Mouse (Mus musculus) erythroblast, embryonic 14.5 days (primary cell): ENCODE measurements around the gene Uhmk1.

Experiments
- GATA1 ChIP-seq: IDR thresholded peaks from 2 replicates; pipeline ENCODE4 v1.6.1; 2012; ENCODE audit warnings: low read length, inconsistent platforms, mixed read lengths
- TAL1 ChIP-seq: IDR thresholded peaks from 3 replicates; pipeline ENCODE4 v1.6.1; 2012; ENCODE audit warnings: low read length, inconsistent platforms, mixed read lengths

- TF ChIP-seq TAL1 (no peak), GATA1 (no peak)
Observed at GRCm38 (mm10) chr1:170155761-170156160, 59.4 kb downstream of the Uhmk1 start.
